Mouse (Mus musculus): ENCODE results near the gene Nmnat3. TPM values are rescaled to one million over a fixed set of nuclear protein-coding genes. Genes with fewer than 3 reads are reported as not detected.

The Nmnat3 gene
- total RNA-seq, 1 experiment: 0.62 TPM

GRCm38 (mm10) chr9:98260210-98260609 is 27.0 kb upstream of the Nmnat3 start:
- Histone ChIP-seq H3K36me3 (ENCODE audit: control insufficient read depth, insufficient read depth, low read length, poor library complexity, severe bottlenecking) (no peaks in the 10 kb centered on the region), H3K4me1 (ENCODE audit: control insufficient read depth in 2 of 2, insufficient read depth in 2 of 2, low read length in 2 of 2, poor library complexity in 1 of 2) (no peaks in the 10 kb centered on the region), H3K4me3 (ENCODE audit: insufficient read depth in 1 of 2, low read depth in 1 of 2, low read length in 2 of 2, poor library complexity in 1 of 2, severe bottlenecking in 1 of 2) (no peak overlapping the region), H3K9ac (ENCODE audit: insufficient read depth, low read depth, low read length, poor library complexity, severe bottlenecking) (no peak overlapping the region), H3K27ac (ENCODE audit: insufficient read depth, low read depth, low read length, poor library complexity, severe bottlenecking) (no peak overlapping the region), H3K9me3 (ENCODE audit: control insufficient read depth, insufficient read depth, low read depth, low read length) (no peaks in the 10 kb centered on the region)
- DNase-seq (ENCODE audit: low read depth, low spot score): no peak
- TF ChIP-seq CHD2 (IDR thresholded peaks at IDR 0.05; ENCODE audit: low read depth, low read length): no peak
- in situ Hi-C loops (cut with MboI; ENCODE audit: low sequenced_read_pairs in 2 of 2, unreplicated experiment in 2 of 2): no loop called here

GRCm38 (mm10) chr9:98261461-98262011 is 25.7 kb upstream of the Nmnat3 start:
- no peaks in the 10 kb centered on the region for H3K4me1 ChIP-seq (ENCODE audit: control insufficient read depth in 2 of 2, insufficient read depth in 2 of 2, low read length in 2 of 2, poor library complexity in 1 of 2)
- H3K27ac ChIP-seq (ENCODE audit: insufficient read depth, low read depth, low read length, poor library complexity, severe bottlenecking): no peak overlapping the region
- DNase-seq (ENCODE audit: low read depth, low spot score): no peak
- no peaks in the 10 kb centered on the region for H3K9me3 ChIP-seq (ENCODE audit: control insufficient read depth, insufficient read depth, low read depth, low read length)
- H3K36me3 ChIP-seq (ENCODE audit: control insufficient read depth, insufficient read depth, low read length, poor library complexity, severe bottlenecking): no peaks in the 10 kb centered on the region
- no peak overlapping the region for H3K4me3 ChIP-seq (ENCODE audit: insufficient read depth in 1 of 2, low read depth in 1 of 2, low read length in 2 of 2, poor library complexity in 1 of 2, severe bottlenecking in 1 of 2)
- in situ Hi-C loops (cut with MboI; ENCODE audit: low sequenced_read_pairs in 2 of 2, unreplicated experiment in 2 of 2): no loop called here
- H3K9ac ChIP-seq (ENCODE audit: insufficient read depth, low read depth, low read length, poor library complexity, severe bottlenecking): no peak overlapping the region
- no peak for TF ChIP-seq ZNF384 (IDR thresholded peaks at IDR 0.05; ENCODE audit: low read depth, low read length)
- no peak for TF ChIP-seq MAFK (IDR thresholded peaks at IDR 0.05; ENCODE audit: insufficient read depth, low read depth, low read length)
- no peak for TF ChIP-seq ZC3H11A (IDR thresholded peaks at IDR 0.05; ENCODE audit: borderline replicate concordance, low read depth, low read length)
- no peak for TF ChIP-seq HCFC1 (IDR thresholded peaks at IDR 0.05; ENCODE audit: borderline replicate concordance, insufficient read depth, low read length)
- TF ChIP-seq CHD2 (IDR thresholded peaks at IDR 0.05; ENCODE audit: low read depth, low read length): no peak

GRCm38 (mm10) chr9:98264916-98265315 is 22.3 kb upstream of the Nmnat3 start:
- no peak overlapping the region for H3K27ac ChIP-seq (ENCODE audit: insufficient read depth, low read depth, low read length, poor library complexity, severe bottlenecking)
- H3K9ac ChIP-seq (ENCODE audit: insufficient read depth, low read depth, low read length, poor library complexity, severe bottlenecking): no peak overlapping the region
- H3K4me1 ChIP-seq (ENCODE audit: control insufficient read depth in 2 of 2, insufficient read depth in 2 of 2, low read length in 2 of 2, poor library complexity in 1 of 2): no peaks in the 10 kb centered on the region
- no peak for DNase-seq (ENCODE audit: low read depth, low spot score)
- no peak overlapping the region for H3K4me3 ChIP-seq (ENCODE audit: insufficient read depth in 1 of 2, low read depth in 1 of 2, low read length in 2 of 2, poor library complexity in 1 of 2, severe bottlenecking in 1 of 2)
- no peaks in the 10 kb centered on the region for H3K36me3 ChIP-seq (ENCODE audit: control insufficient read depth, insufficient read depth, low read length, poor library complexity, severe bottlenecking)
- TF ChIP-seq ZNF384 (IDR thresholded peaks at IDR 0.05; ENCODE audit: low read depth, low read length) (no peak), MAFK (IDR thresholded peaks at IDR 0.05; ENCODE audit: insufficient read depth, low read depth, low read length) (no peak), HCFC1 (IDR thresholded peaks at IDR 0.05; ENCODE audit: borderline replicate concordance, insufficient read depth, low read length) (no peak), ZC3H11A (IDR thresholded peaks at IDR 0.05; ENCODE audit: borderline replicate concordance, low read depth, low read length) (no peak), CHD2 (IDR thresholded peaks at IDR 0.05; ENCODE audit: low read depth, low read length) (no peak)
- in situ Hi-C loops (cut with MboI; ENCODE audit: low sequenced_read_pairs in 2 of 2, unreplicated experiment in 2 of 2): no loop called here
- no peaks in the 10 kb centered on the region for H3K9me3 ChIP-seq (ENCODE audit: control insufficient read depth, insufficient read depth, low read depth, low read length)

GRCm38 (mm10) chr9:98272734-98273133 is 14.5 kb upstream of the Nmnat3 start:
- no peak for DNase-seq (ENCODE audit: low read depth, low spot score)
- no peak for TF ChIP-seq ZC3H11A (IDR thresholded peaks at IDR 0.05; ENCODE audit: borderline replicate concordance, low read depth, low read length)
- Histone ChIP-seq H3K36me3 (ENCODE audit: control insufficient read depth, insufficient read depth, low read length, poor library complexity, severe bottlenecking) (no peaks in the 10 kb centered on the region), H3K9ac (ENCODE audit: insufficient read depth, low read depth, low read length, poor library complexity, severe bottlenecking) (no peak overlapping the region), H3K27ac (ENCODE audit: insufficient read depth, low read depth, low read length, poor library complexity, severe bottlenecking) (no peak overlapping the region), H3K9me3 (ENCODE audit: control insufficient read depth, insufficient read depth, low read depth, low read length) (no peaks in the 10 kb centered on the region), H3K4me3 (ENCODE audit: insufficient read depth in 1 of 2, low read depth in 1 of 2, low read length in 2 of 2, poor library complexity in 1 of 2, severe bottlenecking in 1 of 2) (no peak overlapping the region), H3K4me1 (ENCODE audit: control insufficient read depth in 2 of 2, insufficient read depth in 2 of 2, low read length in 2 of 2, poor library complexity in 1 of 2) (no peaks in the 10 kb centered on the region)
- in situ Hi-C loops (cut with MboI; ENCODE audit: low sequenced_read_pairs in 2 of 2, unreplicated experiment in 2 of 2): no loop called here

GRCm38 (mm10) chr9:98275080-98275479 is 12.2 kb upstream of the Nmnat3 start:
- Histone ChIP-seq H3K27ac (ENCODE audit: insufficient read depth, low read depth, low read length, poor library complexity, severe bottlenecking) (no peak overlapping the region), H3K36me3 (ENCODE audit: control insufficient read depth, insufficient read depth, low read length, poor library complexity, severe bottlenecking) (no peaks in the 10 kb centered on the region), H3K4me1 (ENCODE audit: control insufficient read depth in 2 of 2, insufficient read depth in 2 of 2, low read length in 2 of 2, poor library complexity in 1 of 2) (no peaks in the 10 kb centered on the region), H3K9ac (ENCODE audit: insufficient read depth, low read depth, low read length, poor library complexity, severe bottlenecking) (no peak overlapping the region), H3K4me3 (ENCODE audit: insufficient read depth in 1 of 2, low read depth in 1 of 2, low read length in 2 of 2, poor library complexity in 1 of 2, severe bottlenecking in 1 of 2) (no peak overlapping the region), H3K9me3 (ENCODE audit: control insufficient read depth, insufficient read depth, low read depth, low read length) (no peaks in the 10 kb centered on the region)
- DNase-seq (ENCODE audit: low read depth, low spot score): no peak
- in situ Hi-C loops (cut with MboI; ENCODE audit: low sequenced_read_pairs in 2 of 2, unreplicated experiment in 2 of 2): no loop called here
- TF ChIP-seq CHD2 (IDR thresholded peaks at IDR 0.05; ENCODE audit: low read depth, low read length): no peak
- no peak for TF ChIP-seq MAFK (IDR thresholded peaks at IDR 0.05; ENCODE audit: insufficient read depth, low read depth, low read length)
- TF ChIP-seq ZNF384 (IDR thresholded peaks at IDR 0.05; ENCODE audit: low read depth, low read length): no peak
